Comparison of ENCODE assay signal across 8 mouse cellular contexts in the genomic region with DNA sequence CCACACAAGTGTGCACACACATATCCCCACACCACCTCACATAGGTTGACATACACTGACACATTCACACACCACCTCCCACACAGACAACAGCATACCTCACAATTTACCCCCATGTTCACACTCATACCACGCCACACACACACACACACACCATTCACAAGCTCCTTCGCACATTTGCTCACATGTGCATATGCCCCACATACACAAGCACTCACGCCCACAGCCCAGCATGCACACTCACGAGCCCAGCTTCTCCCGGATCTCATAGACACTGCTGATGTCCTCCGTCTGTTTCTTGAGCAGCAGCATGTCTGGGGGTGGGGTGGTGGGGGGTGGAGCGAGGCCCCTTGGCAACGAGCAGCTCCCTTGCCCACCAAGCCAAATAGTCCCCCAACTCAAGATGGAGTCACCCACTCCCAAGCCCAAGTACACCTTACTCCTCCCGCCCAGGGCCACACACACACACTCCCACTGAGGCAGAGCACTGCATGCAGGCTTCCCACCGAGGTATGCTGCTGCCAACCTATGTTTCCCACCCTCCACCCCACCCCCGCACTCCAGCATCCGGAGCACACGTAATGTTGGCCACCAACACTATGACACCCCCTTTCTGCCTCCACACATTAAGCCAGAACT. TPM values are rescaled to one million over a fixed set of nuclear protein-coding genes. Genes with fewer than 3 reads are reported as not detected.
DNase-seq lines count a peak whose midpoint lies in the region; ATAC-seq and TF ChIP-seq lines count a peak whose summit lies in the region.

No protein-coding gene starts in this region.

- no peak overlapping the region for H3K9ac ChIP-seq in liver, embryonic 12.5 days
- no peak overlapping the region for H3K9ac ChIP-seq in intestine, postnatal 0 days (ENCODE audit: low read depth, low read length)

- no peak for TF ChIP-seq POLR2A in cerebellum, adult 2 months (IDR thresholded peaks at IDR 0.05; ENCODE audit: borderline replicate concordance, insufficient read depth, low read length)

- peak overlapping the region; percentile 68; the same call in 1 of the 2 replicates for H3K27ac ChIP-seq in cerebellum, adult 2 months (ENCODE audit: insufficient read depth, low read length)
- H3K27ac ChIP-seq in liver, embryonic 12.5 days: no peak overlapping the region
- H3K27ac ChIP-seq in intestine, postnatal 0 days (ENCODE audit: low read depth, low read length): no peak overlapping the region

- peak overlapping the region; percentile 58 for H3K4me3 ChIP-seq in cerebellum, adult 2 months (replicated peaks; ENCODE audit: insufficient read depth, low read depth, low read length)
- H3K4me3 ChIP-seq in liver, embryonic 12.5 days: no peak overlapping the region
- peak overlapping the region; percentile 39; the same call in 1 of the 2 replicates for H3K4me3 ChIP-seq in intestine, postnatal 0 days (ENCODE audit: low read depth, low read length)

- peak overlapping the region; percentile 69; the same call in 1 of the 2 replicates for H3K4me2 ChIP-seq in liver, embryonic 12.5 days
- H3K4me2 ChIP-seq in intestine, postnatal 0 days (replicated peaks; ENCODE audit: low read depth): peak overlapping the region; percentile 73

- H3K4me1 ChIP-seq in cerebellum, adult 2 months (ENCODE audit: control insufficient read depth, insufficient read depth, low read length): peaks cover 18% of the 10 kb centered on the region
- H3K4me1 ChIP-seq in liver, embryonic 12.5 days: 0 out of 2 replicates have a peak, but pooled peaks cover 7% of the 10 kb centered on the region
- H3K4me1 ChIP-seq in intestine, postnatal 0 days (replicated peaks; ENCODE audit: control insufficient read depth, insufficient read depth, low read length): no peaks in the 10 kb centered on the region

- no peak for TF ChIP-seq CTCF in cerebellum, adult 2 months (IDR thresholded peaks at IDR 0.05; ENCODE audit: borderline replicate concordance, insufficient read depth, low read depth, low read length)
- no peak for TF ChIP-seq CTCF in intestine, postnatal 0 days (IDR thresholded peaks at IDR 0.05; ENCODE audit: low read depth)

- 33% methylated on average over 13 of the region's 13 CpGs for WGBS in cerebellum, adult 2 months
- 54% methylated on average over 12 of the region's 13 CpGs for WGBS in liver, embryonic 12.5 days (ENCODE audit: insufficient replicate concordance)
- 70% methylated on average over 12 of the region's 13 CpGs for WGBS in intestine, postnatal 0 days

- H3K27me3 ChIP-seq in cerebellum, adult 2 months (ENCODE audit: control insufficient read depth, insufficient read depth, low read length): no peaks in the 10 kb centered on the region
- H3K27me3 ChIP-seq in liver, embryonic 12.5 days (replicated peaks): peaks cover 43% of the 10 kb centered on the region
- H3K27me3 ChIP-seq in intestine, postnatal 0 days (replicated peaks; ENCODE audit: control insufficient read depth, insufficient read depth, low read length): no peaks in the 10 kb centered on the region

- peak in 1 of 2 experiments; percentile 30 for DNase-seq in cerebellum, adult 2 months
- DNase-seq in cerebellum, adult 11 months: no peak
- no peak for DNase-seq in liver
- DNase-seq in right cerebral cortex, postnatal 25 days: peak; percentile 56
- no peak for DNase-seq in urinary bladder, postnatal 4 days (ENCODE audit: low spot score in 2 of 2)
- no peak for DNase-seq in cerebellum, adult 11-12 months

- ATAC-seq in liver, embryonic 12.5 days: no peak
- ATAC-seq in intestine, postnatal 0 days: no peak

- H3K9me3 ChIP-seq in liver, embryonic 12.5 days (replicated peaks): no peaks in the 10 kb centered on the region
- no peaks in the 10 kb centered on the region for H3K9me3 ChIP-seq in intestine, postnatal 0 days (ENCODE audit: control insufficient read depth)

- H3K36me3 ChIP-seq in liver, embryonic 12.5 days: no peaks in the 10 kb centered on the region
- no peaks in the 10 kb centered on the region for H3K36me3 ChIP-seq in intestine, postnatal 0 days (ENCODE audit: control insufficient read depth, insufficient read depth)

RNA-seq across cellular contexts. Expression of gene Pnck, which starts 0.9 kb away (rescaled TPM):
- polyA plus RNA-seq in cerebellum, adult 2 months (2012; rRNA removed): 92.0 and 97.8 TPM in 2 replicates
- 1.2 and 1.4 TPM in 2 replicates for polyA plus RNA-seq in liver, embryonic 12.5 days (2016; fragmentation: Nextera tagmentation; extraction: Ambion mirVana)
- polyA plus RNA-seq in intestine, postnatal 0 days (2015; fragmentation: Nextera tagmentation; extraction: Ambion mirVana): 8.5 and 9.4 TPM in 2 replicates

RNA-seq across cellular contexts. Expression of gene Slc6a8, which starts 13.9 kb away (rescaled TPM):
- 165 and 166 TPM in 2 replicates for polyA plus RNA-seq in cerebellum, adult 2 months (2012; rRNA removed)
- polyA plus RNA-seq in liver, embryonic 12.5 days (2016; fragmentation: Nextera tagmentation; extraction: Ambion mirVana): 1.3 and 1.8 TPM in 2 replicates
- 46.8 and 50.9 TPM in 2 replicates for polyA plus RNA-seq in intestine, postnatal 0 days (2015; fragmentation: Nextera tagmentation; extraction: Ambion mirVana)

RNA-seq across cellular contexts. Expression of gene Dusp9, which starts 19.8 kb away (rescaled TPM):
- polyA plus RNA-seq in cerebellum, adult 2 months (2012; rRNA removed): 0.43 and 0.52 TPM in 2 replicates
- 55.2 and 56.5 TPM in 2 replicates for polyA plus RNA-seq in liver, embryonic 12.5 days (2016; fragmentation: Nextera tagmentation; extraction: Ambion mirVana)
- polyA plus RNA-seq in intestine, postnatal 0 days (2015; fragmentation: Nextera tagmentation; extraction: Ambion mirVana): 2.2 and 2.7 TPM in 2 replicates

RNA-seq across cellular contexts. Expression of gene Bcap31, which starts 56.9 kb away (rescaled TPM):
- polyA plus RNA-seq in cerebellum, adult 2 months (2012; rRNA removed): 115 and 127 TPM in 2 replicates
- polyA plus RNA-seq in liver, embryonic 12.5 days (2016; fragmentation: Nextera tagmentation; extraction: Ambion mirVana): 173 and 175 TPM in 2 replicates
- polyA plus RNA-seq in intestine, postnatal 0 days (2015; fragmentation: Nextera tagmentation; extraction: Ambion mirVana): 380 and 382 TPM in 2 replicates

RNA-seq across cellular contexts. Expression of gene Abcd1, which starts 57.3 kb away (rescaled TPM):
- 14.7 and 15.1 TPM in 2 replicates for polyA plus RNA-seq in cerebellum, adult 2 months (2012; rRNA removed)
- polyA plus RNA-seq in liver, embryonic 12.5 days (2016; fragmentation: Nextera tagmentation; extraction: Ambion mirVana): 9.9 and 10.6 TPM in 2 replicates
- polyA plus RNA-seq in intestine, postnatal 0 days (2015; fragmentation: Nextera tagmentation; extraction: Ambion mirVana): 46.5 and 51.3 TPM in 2 replicates

Comparison
In these comparisons a context has a peak if more than half of its experiments do, and no peak if none do; other contexts are left out.
1. RNA of gene Slc6a8, which starts 13.9 kb away (polyA plus RNA-seq): 165 to 166 TPM in cerebellum, adult 2 months and 46.8 to 50.9 TPM in intestine, postnatal 0 days; 1.3 to 1.8 TPM in liver, embryonic 12.5 days; every median in the first group is over 10 times any median in the second.
2. RNA of gene Dusp9, which starts 19.8 kb away (polyA plus RNA-seq): 55.2 to 56.5 TPM in liver, embryonic 12.5 days; 2.2 to 2.7 TPM in intestine, postnatal 0 days and 0.43 to 0.52 TPM in cerebellum, adult 2 months; every median in the first group is over 10 times any median in the second.